Mouse (Mus musculus): ENCODE results near the gene Ifi214.
"Not testable (repeated sequence)": the region's sequence is repeated elsewhere in the genome, so short reads cannot be mapped to it uniquely, and the experiment has no call there.

The Ifi214 gene

DNA sequence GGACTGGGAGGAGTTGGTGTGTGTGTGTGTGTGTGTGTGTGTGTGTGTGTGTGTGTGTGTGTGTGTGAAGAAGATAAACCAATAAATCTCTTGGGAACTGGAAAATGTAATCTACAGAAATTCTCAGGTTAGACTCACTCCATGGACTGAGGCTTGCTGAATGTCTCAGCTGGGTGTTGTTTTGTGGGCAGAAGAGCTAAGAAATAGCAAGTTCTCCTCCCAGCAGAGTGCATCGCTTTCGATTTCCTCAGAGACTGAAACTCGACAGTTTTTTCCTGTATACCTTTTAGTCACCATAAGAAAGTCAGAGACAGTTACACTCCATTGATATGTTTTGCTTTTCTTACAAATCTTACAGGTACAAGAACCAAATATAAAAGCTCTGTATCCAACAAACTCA lies at the start of gene Ifi214:
Gene Ifi214 (minus strand): TSS at position 167 of the 400 bp plus-strand sequence.
- not testable (repeated sequence) for DNase-seq

DNA sequence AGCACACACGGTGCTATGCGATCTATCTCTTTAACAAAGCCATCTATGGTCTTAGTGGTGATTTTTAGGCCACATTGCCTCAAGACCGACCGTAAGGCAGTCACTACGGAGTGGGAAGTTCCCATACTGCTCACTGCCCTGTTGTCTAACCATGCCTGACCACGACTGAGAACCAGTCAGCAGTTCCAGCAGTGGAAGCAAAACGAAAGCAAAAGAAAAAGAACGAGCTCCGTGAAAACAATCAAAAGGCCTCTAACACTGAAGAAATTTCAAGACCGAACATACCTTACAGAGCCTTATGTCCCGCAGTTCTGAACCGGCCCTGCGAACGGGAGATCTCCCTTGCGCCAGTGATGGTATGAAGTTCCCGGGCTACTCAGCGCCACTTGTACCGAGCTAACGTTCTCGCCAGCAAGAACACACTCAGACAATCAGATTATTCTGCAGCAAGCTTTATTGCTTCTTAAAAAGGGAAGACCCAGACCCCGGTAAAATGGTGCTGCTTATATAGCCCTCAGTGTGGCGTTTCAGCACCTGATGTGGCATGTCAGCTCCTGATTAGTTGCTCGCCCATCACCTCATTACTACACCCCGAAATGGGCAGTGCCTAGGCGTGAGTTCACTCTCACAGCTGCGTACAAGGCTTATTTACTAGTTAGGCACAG lies 44.3 kb upstream of the Ifi214 start:
- DNase-seq = no peak

DNA sequence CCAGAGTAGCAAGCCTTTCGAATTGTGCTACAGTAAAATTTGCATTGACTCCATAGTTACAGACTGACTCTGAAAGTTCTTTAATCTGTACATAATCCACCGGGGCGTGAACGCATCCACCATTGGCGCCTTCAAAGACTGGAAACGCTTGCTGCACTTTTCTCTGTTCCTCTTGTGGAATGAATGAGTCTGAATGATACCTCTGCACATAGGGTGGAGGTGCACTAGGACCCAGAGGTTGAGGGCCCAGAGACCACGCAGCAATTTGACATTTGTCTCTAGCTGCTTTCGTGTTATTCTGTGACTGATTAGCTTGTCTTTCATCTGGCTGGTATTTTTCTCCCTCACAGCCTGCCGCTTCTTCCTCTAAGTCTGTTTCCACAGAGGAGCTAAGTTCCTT lies 43.3 kb upstream of the Ifi214 start:
- no peak for DNase-seq

DNA sequence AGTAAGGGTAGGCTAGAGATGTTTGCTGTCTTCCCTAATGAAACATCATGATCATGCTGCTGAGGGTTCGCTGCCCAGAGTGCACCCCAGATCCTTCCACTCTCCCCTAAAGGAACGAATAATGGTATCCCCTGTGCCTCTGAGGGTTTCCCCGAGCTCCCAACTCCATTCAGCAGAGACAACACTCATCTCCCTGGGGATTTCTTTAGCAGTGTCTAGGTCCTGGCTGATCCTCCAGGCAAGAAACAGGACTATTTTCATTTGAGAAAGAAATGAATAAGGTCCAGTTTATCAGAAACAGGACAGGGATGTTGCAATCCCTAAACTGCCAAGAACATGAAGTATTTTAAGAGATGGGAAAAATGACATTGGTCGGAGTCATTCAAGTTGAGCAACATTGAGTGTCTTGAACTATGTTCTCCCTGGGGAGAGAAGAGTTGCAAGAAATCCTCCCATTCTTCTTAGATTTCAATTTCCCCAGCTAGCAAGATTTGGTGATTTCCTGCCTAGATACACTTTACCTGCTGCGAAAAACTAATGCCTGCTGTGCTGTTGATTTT lies 14.8 kb upstream of the Ifi214 start:
- not testable (repeated sequence) for DNase-seq

DNA sequence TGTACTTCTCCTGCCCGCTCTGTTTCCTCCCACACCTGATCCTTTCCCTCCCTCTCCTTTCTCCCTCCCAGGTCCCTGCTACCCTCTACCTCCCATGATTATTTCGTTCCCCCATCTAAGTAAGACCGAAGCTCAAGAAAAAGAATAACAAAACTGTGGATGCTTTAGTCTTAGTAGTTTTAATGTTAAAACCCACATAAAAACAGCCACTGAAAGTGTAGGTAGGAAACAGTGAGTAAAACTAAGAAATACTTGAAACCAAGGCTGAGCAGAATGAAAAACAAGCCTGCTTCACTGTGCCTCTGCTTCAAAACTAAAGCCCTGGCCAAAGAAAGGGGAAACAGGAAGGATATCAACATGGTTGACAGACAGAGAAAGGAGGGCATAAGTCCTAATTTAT lies 13.0 kb upstream of the Ifi214 start:
- not testable (repeated sequence) for DNase-seq

DNA sequence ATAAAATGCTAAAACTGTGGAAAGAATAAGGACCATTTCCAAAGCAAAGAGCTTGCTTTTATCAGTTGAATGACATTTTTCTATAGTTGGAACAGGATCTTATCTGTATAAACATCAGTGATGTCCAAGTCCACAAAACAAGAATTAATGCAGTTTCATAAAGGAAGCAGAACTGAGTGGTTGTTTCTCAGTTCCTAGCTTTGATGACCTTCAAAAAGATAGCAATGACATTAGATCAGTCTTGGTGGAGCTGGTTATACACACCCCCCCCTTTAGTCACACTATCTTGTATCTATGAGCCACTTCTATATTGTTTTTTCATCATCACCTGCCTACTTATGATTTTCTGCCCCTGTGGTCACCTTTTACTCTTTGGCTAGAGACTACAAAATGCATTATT lies 14.3 kb downstream of the Ifi214 start:
- DNase-seq = no peak

DNA sequence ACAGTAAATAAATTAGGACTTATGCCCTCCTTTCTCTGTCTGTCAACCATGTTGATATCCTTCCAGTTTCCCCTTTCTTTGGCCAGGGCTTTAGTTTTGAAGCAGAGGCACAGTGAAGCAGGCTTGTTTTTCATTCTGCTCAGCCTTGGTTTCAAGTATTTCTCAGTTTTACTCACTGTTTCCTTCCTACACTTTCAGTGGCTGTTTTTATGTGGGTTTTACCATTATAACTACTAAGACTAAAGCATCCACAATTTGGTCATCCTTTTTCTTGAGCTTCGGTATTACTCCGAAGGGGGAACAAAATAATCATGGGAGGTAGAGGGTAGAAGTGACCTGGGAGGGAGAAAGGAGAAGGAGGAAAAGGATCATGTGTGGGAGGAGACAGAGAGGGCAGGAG lies 25.2 kb downstream of the Ifi214 start:
- not testable (repeated sequence) for DNase-seq

DNA sequence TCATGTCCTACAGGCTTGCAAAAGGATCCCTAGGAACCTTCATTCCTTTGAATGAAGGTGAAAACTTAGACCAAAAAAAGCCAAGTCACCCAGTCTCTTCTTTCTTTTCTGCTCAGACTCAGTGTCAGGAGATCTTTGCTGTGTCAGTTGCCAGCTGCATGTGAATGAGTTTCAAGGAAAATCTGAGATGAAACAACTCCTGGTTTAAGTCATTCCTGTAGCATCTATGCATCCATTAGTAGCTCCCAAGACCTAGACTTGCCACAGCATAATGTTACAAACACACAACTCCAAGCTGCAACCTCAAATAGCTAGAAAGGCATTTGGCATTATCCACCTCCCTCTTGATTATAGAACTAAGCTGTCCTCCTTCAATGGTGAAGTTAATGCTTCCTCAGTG lies 44.3 kb downstream of the Ifi214 start:
- not testable (repeated sequence) for DNase-seq

DNA sequence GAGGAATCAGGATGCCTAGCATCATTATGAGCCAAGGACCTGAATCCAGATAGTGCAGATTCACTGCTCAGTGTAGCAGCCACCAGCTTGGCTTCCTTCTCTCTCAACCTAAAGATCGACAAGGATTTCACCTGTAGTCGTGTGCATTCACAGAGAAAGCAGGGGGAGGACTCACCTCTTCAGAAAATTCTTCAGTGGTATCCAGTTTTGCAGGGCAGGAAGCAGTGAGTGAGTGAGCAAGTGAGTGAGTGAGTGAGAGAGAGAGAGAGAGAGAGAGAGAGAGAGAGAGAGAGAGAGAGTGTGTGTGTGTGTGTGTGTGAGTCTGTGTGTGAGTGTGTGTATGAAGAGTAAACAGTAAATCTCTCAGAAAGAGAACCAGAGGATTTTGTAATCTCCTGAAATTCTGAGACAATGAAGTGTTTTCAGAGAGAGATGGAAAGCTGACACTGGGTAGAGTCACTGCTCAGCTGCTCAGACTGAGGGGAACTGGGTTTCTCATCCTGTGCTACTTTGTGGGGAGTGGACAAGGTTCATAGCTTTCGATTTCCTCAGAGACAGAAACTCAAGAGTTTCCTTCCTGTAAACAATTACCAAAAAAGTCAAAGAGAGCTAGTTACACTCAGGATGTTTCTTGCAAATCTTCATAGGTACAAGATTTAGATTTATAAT lies 44.8 kb downstream of the Ifi214 start, which contains the start of gene Ifi206:
Gene Ifi206 (minus strand): TSS at position 230 of the 669 bp plus-strand sequence.
- DNase-seq = not testable (repeated sequence)

DNA sequence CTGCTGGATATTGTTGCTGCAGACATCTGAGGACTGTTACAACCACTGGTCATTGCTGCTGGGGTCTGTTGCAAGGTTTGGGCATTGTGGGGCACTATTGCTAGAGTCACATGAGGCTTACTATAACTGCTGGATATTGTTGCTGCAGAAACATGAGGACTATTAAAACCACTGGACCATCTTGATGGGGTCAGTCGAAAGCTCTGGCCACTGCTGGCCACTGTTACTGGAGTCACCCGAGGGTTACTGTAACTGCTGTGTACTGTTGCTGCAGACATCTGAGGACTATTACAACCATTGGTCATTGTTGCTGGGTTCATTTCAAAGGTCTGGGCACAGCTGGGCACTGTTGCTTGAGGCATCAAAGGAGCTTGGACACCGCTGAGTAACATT lies 54.6 kb downstream of the Ifi214 start:
- DNase-seq = not testable (repeated sequence)

DNA sequence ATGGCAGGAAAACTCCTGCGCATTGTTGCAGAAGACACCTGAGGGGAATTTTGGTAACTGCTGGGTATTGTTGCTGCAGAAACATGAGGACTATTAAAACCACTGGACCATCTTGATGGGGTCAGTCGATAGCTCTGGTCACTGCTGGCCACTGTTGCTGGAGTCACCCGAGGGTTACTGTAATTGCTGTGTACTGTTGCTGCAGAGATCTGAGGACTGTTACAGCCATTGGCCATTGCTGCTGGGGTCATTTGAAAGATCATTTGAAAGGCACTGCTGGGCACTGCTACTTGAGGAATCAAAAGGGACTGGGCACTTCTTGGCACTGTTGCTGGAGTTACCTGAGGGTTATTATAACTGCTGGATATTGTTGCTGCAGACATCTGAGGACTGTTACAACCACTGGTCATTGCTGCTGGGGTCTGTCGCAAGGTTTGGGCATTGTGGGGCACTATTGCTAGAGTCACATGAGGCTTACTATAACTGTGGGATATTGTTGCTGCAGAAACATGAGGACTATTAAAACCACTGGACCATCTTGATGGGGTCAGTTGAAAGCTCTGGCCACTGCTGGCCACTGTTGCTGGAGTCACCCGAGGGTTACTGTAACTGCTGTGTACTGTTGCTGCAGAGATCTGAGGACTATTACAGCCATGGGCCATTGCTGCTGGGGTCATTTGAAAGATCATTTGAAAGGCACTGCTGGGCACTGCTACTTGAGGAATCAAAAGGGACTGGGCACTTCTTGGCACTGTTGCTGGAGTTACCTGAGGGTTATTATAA lies 55.2 kb downstream of the Ifi214 start:
- not testable (repeated sequence) for DNase-seq
